Mouse (Mus musculus): ENCODE measurements around the gene Slc25a15. TPM values are rescaled to one million over a fixed set of nuclear protein-coding genes. Genes with fewer than 3 reads are reported as not detected.

The Slc25a15 gene
- total RNA-seq (2022), result 10 to 100 TPM in 2 of 4 experiments, 1 to 10 TPM in 2; 9.1 to 12.7 (median 10.1) TPM

DNA sequence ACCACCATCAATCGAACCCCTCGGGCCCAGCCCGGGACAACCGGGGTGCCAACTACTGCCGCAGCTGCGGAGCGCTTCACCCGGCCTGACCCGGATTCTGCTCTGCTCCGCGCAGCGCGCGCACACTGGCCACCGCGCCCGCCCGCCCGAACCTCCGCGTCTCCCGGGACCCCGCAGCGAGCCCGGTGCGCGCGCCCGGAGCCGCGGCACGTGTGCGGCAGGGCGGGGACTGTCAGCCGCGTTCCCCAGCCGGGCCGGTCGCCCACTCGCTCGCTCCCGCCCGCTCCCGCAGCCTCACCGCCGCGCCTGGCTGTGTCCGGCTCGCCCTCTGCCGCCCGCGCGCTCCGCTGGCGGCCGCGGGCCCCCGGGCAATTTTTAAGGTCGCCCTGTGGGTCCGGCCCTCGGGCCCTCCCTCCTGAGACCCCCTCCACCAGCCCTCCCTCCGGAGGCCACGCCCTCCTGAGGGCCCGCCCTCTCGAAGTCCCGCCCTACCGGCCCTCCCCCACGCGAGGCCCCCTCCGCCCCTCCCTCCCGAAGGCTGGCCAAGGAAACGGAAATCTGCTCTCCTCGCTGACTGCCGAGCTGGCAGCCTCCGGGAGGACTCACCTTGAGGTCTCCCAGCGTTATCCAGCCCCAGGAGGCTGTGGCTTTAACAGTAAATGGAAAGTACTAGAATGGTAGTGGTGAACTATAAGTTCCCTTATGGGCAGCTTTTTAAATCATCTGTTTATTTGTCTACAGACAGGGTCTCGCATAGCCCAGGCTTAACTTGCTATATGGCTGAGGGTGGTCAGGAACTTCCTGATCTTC lies at the start of gene Slc25a15:
Gene Slc25a15, minus strand, starts transcription at position 456 of the 810 bp plus-strand sequence.
- peak; percentile 77 to 84 for DNase-seq (ENCODE audit: low spot score in 2 of 2)

DNA sequence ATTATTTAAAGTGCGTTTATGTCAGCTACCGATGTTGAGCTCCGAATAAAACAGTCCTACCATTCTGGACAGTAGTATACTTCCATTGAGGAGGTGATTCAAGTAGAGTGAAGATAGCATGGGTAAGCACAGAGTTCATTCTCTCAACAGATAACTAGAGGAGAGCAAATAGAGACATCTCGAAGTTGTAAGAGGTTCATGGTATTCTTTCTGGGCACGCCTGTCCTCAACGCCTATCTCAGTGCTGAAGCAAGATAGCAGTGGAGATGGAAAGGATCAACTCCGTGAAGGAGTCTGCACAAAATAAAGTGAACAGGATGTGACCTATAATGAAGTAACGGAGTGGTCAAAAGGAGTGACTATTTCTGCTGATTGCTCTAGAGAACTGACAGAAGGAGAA lies 13.6 kb upstream of the Slc25a15 start:
- DNase-seq (ENCODE audit: low spot score in 2 of 2), result no peak

DNA sequence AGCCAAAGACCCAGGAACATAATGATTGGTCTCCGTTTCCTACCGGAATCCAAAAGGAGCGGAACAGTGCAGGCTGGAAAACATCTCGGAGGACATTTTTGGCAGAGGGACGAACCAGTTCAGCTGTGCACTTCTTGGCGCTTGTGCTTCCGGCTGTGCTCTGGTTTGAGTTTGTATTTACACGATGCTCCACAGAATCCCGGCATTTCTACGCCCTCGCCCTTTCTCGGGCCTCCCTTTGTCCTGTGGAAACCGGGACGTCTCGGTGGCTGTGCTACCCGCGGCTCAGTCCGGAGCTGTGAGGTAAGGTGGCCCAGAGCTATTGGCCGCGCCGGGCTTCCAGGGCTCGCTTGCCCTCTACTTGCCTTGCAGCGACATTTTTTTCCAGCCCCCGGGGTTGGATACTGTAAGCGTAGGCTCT lies 12.9 kb upstream of the Slc25a15 start, which contains the start of gene Mrps31:
Gene Mrps31, plus strand, starts transcription at position 80 of the 421 bp plus-strand sequence.
- DNase-seq (ENCODE audit: low spot score in 2 of 2), result peak; percentile 69 to 71

DNA sequence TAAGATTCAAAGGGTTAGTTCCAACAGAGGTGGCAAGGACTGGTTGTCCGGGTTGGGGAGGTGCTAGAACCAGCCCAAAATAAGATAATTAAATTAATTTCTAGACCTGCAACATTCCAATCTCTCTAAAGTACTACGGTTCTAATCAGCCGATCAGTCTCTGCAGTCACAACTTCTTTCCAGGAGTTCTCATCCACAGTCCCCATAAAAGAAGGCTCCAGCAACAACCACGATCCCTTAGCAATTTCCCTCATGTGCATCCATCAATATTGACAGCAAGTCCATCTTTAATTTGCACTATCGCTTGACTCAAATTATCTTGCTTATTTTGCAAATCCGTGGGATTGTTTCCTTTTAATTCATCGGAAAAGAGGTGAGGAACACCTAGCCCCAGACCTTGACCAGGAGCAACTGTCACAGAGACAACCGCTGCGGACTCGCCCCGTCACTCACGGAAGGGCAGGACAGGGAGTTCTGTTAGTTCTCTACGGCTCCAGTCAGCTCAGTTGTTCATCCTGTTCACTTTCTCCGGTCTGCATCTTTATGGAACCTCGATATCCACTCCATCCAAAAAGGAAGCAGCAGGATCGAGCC lies 12.4 kb upstream of the Slc25a15 start:
- no peak for DNase-seq (ENCODE audit: low spot score in 2 of 2)

DNA sequence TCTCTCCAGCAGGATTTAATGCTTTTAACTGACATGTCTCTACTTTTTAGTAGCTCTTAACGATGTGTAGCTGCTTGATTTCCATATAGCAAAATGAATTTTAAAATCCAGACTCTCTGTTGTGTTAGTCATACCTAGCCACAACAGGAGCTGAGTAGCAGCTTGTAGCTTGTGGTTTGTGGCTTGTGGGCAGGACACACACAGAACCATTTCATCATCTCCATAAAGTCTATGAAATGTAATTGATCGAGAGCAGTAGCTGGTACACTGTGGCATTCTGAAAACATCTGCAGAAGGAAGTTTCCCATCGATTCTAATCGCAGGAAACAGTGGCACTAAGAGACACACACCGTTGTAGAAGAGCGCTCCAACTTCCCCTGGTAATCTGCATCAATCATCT lies 7.3 kb upstream of the Slc25a15 start:
- DNase-seq (ENCODE audit: low spot score in 2 of 2), result no peak

DNA sequence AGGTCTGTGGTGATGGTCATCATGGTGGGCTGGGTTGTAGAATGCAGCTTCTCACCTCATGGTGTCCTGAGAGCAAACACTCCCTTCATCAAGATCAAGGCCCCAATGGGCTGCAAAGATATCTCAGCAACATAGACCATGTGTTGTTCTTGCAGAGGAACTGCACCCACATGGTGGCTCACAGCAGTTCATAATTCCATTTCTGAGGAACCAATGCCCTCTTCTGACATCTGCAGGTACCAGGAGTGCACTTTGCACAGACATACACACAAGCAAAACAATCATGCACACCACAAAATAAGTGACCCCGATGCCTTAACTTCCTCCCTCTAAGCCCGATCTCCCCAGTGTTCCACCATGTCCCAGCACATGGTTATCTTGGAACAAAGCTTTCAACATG lies 4.8 kb upstream of the Slc25a15 start:
- DNase-seq (ENCODE audit: low spot score in 2 of 2), result no peak

DNA sequence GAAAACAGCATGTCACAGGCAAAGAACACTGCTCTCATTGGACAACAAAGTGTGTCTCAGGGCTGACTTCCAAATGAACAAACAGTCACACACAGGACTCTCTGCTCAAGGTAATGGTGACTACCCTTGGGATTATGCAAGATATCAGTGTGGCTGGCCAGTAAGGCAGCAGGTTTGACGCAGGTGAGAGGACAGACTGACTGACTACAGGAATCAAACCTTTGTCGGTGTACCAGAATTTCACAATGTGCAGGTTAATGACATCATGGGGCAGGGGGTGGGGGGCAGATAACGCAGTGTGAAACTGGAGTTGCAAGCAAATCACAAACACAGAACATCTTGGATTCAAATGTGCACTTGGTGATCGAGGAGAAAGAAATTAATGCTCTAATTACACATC lies 2.2 kb upstream of the Slc25a15 start:
- no peak for DNase-seq (ENCODE audit: low spot score in 2 of 2)

DNA sequence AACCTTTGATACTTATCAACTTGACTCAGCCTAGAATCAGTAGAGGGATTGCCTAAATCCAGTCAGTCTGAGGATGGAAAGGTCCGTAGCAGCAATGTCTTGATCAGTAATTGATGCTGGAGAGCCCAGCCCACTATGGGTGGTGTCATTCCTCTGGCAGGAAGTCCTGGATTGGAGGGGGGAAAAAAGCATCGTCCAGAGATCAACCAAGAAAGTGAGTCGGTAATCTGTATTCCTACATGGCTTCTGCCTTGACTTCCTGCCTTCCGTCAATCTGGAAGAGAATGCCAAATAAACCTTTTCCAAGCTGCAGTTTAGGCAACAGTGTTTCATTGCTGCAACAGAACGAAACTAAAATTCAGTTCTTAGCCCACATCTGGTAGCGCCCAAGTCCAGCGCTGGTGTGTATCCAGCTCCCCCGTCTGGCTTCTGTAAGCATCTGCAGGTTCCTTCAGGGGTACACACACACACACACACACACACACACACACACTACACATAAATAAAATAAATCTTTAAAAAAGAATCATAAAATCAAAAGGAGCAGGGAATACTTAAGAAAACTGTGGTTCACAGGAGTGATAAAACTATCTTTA lies 986 bp upstream of the Slc25a15 start:
- no peak for DNase-seq (ENCODE audit: low spot score in 2 of 2)

DNA sequence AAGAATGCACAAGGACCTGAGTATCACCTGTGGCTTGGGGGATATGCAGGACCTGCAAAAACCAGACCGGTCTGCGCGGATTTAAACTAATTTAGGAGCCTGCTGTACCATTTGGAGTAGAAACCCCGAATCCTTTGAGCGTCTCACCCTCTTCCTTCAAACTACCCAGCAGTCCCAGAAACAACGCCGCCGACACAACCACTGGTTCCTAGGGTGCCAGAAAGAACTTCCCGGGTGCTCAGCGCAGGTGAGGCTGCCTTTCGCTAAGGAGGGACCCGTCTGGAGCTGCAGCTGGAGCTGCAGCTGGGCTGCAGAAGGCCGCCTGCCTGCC lies 621 bp downstream of the Slc25a15 start:
- no peak for DNase-seq (ENCODE audit: low spot score in 2 of 2)

DNA sequence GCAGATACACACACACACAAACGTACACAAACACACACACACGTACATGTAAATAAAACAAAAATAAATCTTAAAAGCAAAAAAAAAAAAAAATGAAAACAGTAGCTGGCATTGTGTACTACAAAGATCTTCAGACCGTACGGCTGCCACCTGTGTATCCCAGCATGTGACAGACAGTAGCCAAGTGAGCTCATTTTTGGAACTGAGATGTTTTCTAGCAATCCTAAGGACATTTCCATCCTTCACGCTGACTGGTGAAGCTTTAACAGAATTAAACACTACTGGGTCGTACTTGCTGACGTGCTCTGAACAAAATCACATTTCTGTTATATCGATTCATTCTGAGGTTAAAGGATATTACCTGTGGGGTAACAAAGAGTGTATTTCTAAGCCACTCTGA lies 3.1 kb downstream of the Slc25a15 start:
- no peak for DNase-seq (ENCODE audit: low spot score in 2 of 2)

DNA sequence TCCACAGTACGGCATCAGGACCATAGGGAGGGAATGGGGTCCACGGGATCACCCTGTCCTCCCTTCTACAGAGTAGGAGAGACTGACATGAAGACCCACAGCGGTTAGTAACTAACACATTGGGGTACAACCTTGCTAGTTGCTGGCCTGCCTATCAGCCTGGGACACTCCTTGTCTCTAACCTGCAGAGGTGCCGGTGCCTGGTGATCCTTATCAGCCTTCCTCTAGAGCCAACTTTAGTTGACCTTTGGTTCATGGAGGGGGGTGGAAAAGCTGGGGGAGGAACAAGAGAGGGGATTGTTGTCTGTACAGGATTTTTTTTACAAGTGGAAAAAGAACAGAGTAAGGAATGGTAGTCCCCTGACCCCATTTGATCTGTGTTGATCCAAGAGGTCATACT lies 3.9 kb downstream of the Slc25a15 start:
- no peak for DNase-seq (ENCODE audit: low spot score in 2 of 2)

DNA sequence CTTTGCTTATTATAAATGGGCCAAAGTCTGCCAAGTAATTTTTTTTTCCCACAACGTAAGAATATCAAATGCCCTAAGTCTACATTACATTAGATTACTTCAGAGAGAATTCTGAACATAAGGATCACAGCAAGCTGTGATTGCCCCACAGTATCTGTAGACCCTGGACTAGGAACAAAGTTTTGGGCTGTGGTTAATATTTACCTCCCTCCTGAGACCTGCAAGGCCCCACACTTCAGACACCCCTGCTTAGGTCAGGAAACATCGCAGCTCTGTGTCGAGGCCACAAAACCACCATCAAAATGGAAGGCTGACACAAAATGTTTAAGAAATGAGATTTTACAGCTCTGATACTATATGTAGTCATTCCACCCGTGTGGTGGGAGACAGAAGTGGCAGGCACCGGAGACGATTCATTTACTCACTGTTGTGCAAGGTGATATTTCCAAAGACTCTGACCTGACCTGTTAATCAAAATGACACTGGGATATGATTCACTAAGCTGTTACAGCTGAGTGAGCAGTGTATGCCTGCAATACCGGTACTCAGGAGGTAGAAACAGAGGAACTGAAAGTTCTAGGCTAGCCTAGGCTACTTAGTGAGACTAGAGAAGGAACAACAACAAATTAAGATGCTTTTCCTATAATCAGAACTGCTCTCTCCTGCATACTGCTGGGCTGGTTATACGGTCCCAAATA lies 7.5 kb downstream of the Slc25a15 start:
- DNase-seq (ENCODE audit: low spot score in 2 of 2), result no peak

DNA sequence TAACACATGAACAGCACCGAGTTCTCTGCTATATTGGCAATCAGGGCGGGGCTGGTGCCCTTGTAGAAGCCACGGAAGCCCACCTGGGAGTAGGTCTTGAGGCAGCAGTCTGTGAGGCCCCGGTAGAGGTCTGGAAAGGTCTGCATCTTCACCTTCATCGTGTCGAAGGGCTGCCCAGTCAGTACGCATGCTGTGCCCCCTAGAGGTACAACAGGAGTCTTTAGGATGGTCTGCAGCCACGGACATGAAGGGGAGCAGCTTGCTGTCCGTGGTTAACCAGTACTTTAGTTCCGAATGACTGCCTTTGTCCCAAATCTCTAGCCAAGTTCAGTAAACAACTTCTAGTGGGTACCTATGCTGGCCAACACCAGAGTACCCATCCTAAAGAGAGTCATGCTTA lies 8.5 kb downstream of the Slc25a15 start:
- DNase-seq (ENCODE audit: low spot score in 2 of 2), result no peak

DNA sequence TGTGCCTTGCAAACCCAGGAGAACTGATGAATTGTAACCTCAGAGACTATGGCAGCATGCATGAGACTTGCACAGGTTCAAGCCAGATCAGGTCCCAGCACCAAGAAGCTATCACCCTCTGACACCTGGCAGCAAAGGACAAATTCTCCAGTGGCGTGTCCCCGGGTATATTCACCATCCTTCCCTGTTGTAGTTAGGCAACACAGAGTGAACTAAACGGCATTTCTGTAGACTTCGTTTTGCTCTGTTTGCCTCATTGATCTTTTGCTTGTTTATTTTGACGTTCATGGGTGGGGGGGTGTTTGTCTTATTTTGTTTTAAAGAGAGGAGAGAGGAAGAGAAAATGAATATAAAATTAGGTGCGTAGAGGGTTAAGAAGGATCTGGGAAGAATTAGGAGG lies 13.2 kb downstream of the Slc25a15 start:
- no peak for DNase-seq (ENCODE audit: low spot score in 2 of 2)

DNA sequence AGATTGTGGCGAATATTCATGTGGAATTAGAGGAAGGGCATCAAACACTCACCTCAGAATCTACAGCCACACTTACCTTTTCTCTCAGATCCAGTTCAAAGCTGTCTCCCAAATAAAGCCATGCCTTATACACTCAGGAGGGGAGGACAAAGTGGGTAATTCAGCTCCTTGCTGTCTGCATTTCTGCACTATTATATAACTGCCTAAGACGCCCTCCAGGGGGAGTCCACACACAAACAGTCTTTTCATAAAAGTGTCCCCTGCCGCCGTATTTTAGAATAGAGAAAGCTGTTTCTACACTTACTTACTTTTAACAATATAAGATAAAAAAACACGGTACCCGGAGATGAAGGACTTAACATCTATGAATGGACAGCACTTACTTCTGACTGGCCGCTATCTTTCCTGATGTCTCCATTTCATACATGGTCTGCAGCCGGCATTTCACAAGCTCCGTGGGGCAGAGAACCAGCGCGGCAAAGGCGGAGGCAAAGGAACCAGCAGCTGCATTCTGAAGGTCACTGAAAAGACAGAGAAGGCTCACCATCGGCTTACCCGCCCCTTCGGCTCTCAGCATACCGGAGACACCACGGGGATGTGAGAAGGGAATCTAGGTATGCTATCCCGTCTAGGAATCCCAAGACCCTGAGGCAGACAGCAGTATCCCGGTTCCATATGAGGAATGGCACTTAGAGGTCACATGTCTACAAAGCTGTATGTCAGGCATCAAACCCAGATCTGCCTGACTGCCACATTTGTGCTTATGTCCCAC lies 15.4 kb downstream of the Slc25a15 start:
- DNase-seq (ENCODE audit: low spot score in 2 of 2), result no peak

DNA sequence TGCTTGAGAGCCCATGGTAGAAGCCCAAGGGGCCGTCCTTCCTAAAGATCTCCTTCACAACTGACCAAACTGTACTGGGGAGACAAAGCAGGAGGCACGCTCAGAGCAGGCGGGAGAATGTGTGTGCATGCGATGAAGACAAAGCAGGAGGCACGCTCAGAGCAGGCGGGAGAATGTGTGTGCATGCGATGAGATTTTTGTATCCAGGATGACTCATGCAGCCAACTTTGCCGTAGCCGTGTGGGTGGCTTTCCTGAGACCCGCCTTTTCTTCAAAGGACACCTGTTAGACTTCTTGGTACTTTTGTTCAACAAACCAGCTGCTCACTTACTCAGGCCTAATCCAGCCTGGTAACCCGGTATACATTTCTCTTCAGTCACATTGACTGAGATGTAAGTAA lies 17.5 kb downstream of the Slc25a15 start:
- DNase-seq (ENCODE audit: low spot score in 2 of 2), result no peak

DNA sequence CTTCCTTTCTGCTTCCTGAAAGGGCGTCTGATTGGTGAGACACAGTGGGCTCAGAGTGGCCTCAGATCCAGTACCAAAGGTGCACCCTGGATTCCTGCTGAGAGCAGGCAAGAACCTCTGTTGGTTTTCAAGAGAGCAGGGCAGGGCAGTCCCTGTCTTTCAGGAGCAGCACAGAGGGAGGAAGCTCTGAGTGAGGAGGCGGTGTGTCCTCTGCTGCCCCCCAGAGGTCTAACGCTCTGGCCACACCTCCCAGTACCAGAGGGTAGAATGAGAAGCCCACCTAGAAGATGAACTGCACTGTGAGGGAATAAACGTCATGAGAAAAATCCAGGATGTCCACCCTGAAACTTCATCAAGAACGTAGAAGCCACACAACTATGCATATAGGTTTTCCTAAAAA lies 21.5 kb downstream of the Slc25a15 start:
- DNase-seq (ENCODE audit: low spot score in 2 of 2), result peak in 1 of 2 experiments; percentile 16

DNA sequence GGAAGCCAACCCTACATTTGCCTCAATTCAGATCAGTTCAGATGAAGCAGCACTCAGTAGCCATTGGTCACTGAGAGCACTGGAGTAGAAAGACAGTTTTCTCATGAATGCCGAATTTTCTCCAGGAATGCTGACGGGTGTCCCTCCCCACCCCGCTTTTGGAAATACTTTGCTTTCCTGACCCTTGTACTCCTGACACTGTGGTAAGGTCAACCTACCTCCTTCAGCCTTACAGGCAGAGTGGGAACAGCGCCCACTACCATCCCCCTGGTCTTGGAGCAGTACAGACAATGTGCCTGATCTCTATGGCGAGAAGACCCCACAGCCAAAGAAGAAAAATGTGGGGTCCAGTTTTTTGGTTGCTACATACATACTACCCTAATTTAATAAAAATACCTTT lies 22.1 kb downstream of the Slc25a15 start:
- DNase-seq (ENCODE audit: low spot score in 2 of 2), result no peak

DNA sequence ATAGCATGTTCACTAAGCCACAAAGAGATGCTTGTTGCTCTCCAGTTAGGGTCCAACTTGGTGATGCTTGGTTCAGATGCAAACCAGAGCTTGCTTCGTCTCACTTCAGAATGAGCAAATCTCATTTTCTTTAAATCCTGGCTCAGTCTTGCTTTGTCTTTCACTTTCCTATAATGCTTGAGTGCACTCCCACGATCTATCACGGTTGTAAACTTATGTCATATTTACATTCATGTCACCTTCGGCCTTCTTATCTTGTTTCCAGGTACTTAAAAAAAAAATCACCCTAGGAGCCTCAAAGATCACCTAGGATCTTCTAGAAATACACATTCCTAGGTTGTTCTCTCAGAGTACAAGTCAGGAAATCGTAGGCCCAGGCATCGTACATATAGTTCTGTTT lies 38.5 kb downstream of the Slc25a15 start:
- DNase-seq (ENCODE audit: low spot score in 2 of 2), result no peak

DNA sequence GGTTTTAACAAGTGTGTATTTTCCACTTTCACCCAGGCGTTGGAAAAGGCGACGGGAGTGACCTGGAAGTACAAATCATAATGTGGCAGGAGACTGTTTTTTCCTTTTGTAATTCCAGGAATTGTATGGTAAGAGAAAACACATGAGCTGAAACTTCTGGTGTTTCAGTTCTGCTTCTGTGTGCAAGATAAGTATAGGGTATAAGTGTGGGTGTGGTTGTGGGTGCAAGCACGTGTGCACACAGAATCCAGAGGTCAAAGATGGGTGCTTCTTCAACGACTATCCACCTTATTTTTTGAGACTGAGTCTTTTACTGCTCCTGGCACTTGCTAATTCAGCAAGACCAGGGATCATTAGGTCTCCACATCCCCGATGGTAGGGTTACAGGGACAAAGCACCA lies 39.0 kb downstream of the Slc25a15 start:
- no peak for DNase-seq (ENCODE audit: low spot score in 2 of 2)

DNA sequence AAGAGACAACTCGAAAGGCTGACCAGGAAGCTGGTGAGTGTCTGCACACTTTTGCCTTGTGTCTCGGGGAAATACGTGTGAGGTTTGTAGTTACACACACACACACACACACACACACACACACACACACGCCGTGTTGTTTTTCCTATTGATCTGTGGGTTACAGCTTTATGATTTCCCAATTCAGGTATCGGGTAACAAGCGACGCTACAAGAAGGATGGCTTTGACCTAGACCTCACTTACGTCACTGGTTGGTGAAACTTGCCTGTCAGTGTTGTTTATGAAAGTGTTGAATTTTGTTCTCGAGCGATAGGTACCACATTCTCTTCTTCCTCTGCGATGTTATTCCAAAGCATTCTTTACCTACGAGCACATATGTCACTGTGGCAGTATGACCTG lies 63.0 kb downstream of the Slc25a15 start:
- DNase-seq (ENCODE audit: low spot score in 2 of 2), result no peak

All from gastrocnemius, adult 8-10 months (tissue).